Mouse (Mus musculus): ENCODE data around the gene Dnajc12. TPM values are rescaled to one million over a fixed set of nuclear protein-coding genes. Genes with fewer than 3 reads are reported as not detected.
A peak's percentile ranks its signal among the peaks of the same experiment; 100 is the strongest.
"Not testable (repeated sequence)": the region's sequence is repeated elsewhere in the genome, so short reads cannot be mapped to it uniquely, and the experiment has no call there.

The Dnajc12 gene
- polyA plus RNA-seq, 1 experiment from 2014 or later: 13.4 TPM

DNA sequence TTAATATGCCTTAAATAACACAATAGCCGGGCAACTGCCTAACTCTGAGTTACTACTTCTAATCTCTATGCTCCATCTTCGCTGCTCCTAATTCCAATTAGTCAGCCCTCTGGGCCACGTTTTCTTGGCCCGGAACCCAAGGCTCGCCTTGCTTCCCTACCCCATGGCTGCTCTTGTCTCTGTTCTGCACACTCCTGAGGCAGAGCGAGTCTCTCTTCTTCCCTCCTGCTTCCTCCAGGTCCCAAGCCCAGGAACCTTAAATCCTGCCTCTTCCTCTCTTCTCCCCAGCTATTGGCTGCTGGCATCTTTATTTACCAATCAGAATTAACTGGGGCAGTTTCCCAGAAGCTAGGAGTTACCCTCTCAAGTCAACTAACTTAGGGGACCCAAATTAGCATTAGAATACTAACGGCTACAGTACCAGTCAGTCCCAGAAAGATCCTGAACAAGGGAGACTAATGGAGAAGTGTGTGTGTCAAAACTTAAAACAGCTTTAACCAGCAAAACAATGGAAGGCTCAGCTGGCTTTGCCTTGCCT, 16.3 kb upstream of the Dnajc12 start:
- WGBS: 57% methylated on average over 7 of the region's 7 CpGs

DNA sequence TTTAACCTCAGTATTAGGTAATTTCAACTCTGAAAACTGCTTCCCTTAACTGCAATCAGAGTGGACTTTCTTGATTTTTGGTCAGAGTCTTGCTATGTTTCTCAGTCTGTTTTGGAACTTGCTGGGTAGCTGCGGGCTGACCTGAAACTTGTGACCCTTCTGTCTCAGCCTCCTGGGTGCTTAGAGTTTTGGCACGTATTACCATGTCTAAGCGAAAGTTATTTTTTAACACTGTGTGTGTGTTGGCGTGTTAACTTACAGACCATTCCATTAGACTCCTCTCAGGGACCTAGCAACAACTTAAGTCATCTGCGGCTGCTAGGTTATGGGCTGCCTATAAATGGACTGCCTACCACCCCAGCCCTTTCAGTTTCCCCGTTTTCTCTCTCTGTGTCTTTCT, 14.9 kb upstream of the Dnajc12 start:
- Histone ChIP-seq H3K9me3 (no peaks in the 10 kb centered on the region), H3K27me3 (ENCODE audit: insufficient read depth, poor library complexity, severe bottlenecking) (no peaks in the 10 kb centered on the region), H3K4me1 (replicated peaks) (0 out of 2 replicates have a peak, but pooled peaks cover 8% of the 10 kb centered on the region), H3K27ac (no peak overlapping the region), H3K36me3 (no peaks in the 10 kb centered on the region), H3K4me3 (no peak overlapping the region)
- no peak for DNase-seq (ENCODE audit: low spot score)
- 79% methylated on average over 6 of the region's 6 CpGs for WGBS

More for the DNA sequence above, 16.3 kb upstream of the Dnajc12 start:
- H3K4me3 ChIP-seq: 0 out of 2 replicates have a peak overlapping the region, but pooled peaks have one; percentile 9
- no peaks in the 10 kb centered on the region for H3K27me3 ChIP-seq (ENCODE audit: insufficient read depth, poor library complexity, severe bottlenecking)
- DNase-seq (ENCODE audit: low spot score): no peak
- H3K9me3 ChIP-seq: no peaks in the 10 kb centered on the region
- 0 out of 2 replicates have a peak, but pooled peaks cover 8% of the 10 kb centered on the region for H3K4me1 ChIP-seq (replicated peaks)
- no peaks in the 10 kb centered on the region for H3K36me3 ChIP-seq
- H3K27ac ChIP-seq: no peak overlapping the region

DNA sequence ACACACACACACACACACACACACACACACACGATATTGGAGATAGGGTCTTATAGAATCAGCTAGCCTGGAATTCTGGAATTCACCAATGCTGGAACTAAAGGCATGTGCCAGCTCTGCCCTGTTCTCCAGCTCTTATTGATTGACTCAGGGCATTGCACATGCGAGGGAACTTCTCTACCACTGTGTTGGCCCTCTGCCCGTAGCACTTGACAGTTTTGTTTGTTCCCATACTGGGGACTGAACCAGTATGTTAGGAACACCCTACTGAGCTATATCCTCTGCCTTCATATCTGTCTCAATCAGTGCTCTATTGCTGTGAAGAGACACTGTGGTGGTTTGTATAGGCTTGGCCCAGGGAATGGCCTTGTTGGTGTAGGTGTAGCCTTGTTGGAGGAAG, 14.2 kb upstream of the Dnajc12 start:
- H3K27me3 ChIP-seq (ENCODE audit: insufficient read depth, poor library complexity, severe bottlenecking): no peaks in the 10 kb centered on the region
- H3K27ac ChIP-seq: no peak overlapping the region
- WGBS: 90% methylated on average over 3 of the region's 3 CpGs
- H3K36me3 ChIP-seq: no peaks in the 10 kb centered on the region
- H3K9me3 ChIP-seq: no peaks in the 10 kb centered on the region
- no peak for DNase-seq (ENCODE audit: low spot score)
- 0 out of 2 replicates have a peak, but pooled peaks cover 8% of the 10 kb centered on the region for H3K4me1 ChIP-seq (replicated peaks)
- H3K4me3 ChIP-seq: no peak overlapping the region

DNA sequence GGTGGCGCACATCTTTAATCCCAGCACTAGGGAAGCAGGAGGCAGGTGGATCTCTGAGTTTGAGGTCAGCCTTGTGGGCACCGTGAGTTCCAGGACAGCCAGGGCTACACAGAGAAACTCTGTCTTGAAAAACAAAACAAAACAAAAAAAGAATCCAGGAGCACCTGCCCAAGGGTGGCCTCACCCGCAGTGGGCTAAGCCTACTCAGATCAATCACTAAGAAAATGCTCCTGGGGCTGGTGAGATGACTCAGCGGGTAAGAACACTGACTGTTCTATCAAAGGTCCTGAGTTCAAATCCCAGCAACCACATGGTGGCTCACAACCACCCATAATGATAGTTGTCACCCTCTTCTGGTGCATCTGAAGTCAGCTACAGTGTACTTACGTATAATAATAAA, 5.9 kb upstream of the Dnajc12 start:
- Histone ChIP-seq H3K36me3 (no peaks in the 10 kb centered on the region), H3K27ac (no peak overlapping the region), H3K9me3 (no peaks in the 10 kb centered on the region), H3K4me1 (replicated peaks) (peaks cover under 1% of the 10 kb centered on the region; the same call in 1 of the 2 replicates), H3K27me3 (ENCODE audit: insufficient read depth, poor library complexity, severe bottlenecking) (peaks cover 12% of the 10 kb centered on the region), H3K4me3 (no peak overlapping the region)
- 92% methylated on average over 5 of the region's 5 CpGs for WGBS
- no peak for DNase-seq (ENCODE audit: low spot score)

DNA sequence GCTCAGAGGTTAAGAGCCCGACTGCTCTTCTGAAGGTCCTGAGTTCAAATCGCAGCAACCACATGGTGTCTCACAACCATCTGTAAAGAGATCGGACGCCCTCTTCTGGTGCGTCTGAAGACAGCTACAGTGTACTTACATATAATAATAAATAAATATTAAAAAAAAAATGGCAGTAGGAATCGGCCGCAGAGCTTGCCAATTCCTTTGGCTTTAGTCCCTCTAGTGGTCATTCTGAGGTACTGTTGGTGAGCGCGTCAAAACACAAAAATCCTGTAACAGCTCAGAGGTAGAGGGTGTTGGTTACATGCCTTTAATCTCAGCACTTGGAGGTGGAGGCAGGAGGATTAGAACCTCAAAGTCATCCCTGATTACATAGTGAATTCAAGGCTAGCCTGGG, 4.8 kb upstream of the Dnajc12 start:
- H3K36me3 ChIP-seq: no peaks in the 10 kb centered on the region
- no peaks in the 10 kb centered on the region for H3K9me3 ChIP-seq
- peak; percentile 41 for DNase-seq (ENCODE audit: low spot score)
- H3K4me1 ChIP-seq (replicated peaks): peaks cover 8% of the 10 kb centered on the region
- H3K4me3 ChIP-seq: no peak overlapping the region
- H3K27me3 ChIP-seq (ENCODE audit: insufficient read depth, poor library complexity, severe bottlenecking): peaks cover 12% of the 10 kb centered on the region
- no peak overlapping the region for H3K27ac ChIP-seq
- WGBS: 24% methylated on average over 9 of the region's 9 CpGs

DNA sequence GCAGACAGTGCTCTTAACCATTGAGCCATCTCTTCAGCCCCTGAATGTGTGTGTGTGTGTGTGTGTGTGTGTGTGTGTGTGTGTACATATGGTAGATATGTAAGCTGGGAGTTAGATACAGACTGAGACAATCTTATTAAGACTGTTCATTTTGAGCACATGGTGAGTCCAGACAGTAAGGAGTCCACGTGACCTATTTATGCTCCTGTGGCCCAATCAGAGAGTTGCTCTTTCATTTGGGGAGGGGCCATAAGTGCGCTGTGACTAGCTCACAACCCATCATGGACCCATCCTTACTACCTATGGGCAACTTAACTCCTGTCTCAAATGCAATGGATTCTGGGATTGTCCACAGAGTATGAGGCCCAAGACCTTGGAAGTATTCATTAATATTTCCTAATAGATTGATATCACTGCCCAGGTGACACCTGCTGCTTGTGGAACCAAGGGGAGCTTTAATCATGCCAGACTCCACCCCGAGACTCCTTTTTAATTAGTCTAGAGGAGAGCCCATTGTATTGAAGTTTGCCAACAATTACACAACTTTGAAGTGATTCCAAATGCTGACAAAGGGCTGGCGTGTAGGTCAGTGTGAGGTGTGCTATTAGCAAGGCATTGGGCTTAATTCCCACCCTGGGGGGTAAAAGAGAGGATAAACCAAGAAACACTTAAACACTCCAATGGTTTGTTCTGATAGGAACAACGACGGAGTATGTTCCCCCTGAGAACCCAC, 3.1 kb upstream of the Dnajc12 start:
- Histone ChIP-seq H3K4me3 (no peak overlapping the region), H3K4me1 (replicated peaks) (peaks cover 8% of the 10 kb centered on the region), H3K9me3 (no peaks in the 10 kb centered on the region), H3K27me3 (ENCODE audit: insufficient read depth, poor library complexity, severe bottlenecking) (peaks cover 12% of the 10 kb centered on the region), H3K27ac (no peak overlapping the region), H3K36me3 (no peaks in the 10 kb centered on the region)
- WGBS: 77% methylated on average over 6 of the region's 6 CpGs
- no peak for DNase-seq (ENCODE audit: low spot score)

DNA sequence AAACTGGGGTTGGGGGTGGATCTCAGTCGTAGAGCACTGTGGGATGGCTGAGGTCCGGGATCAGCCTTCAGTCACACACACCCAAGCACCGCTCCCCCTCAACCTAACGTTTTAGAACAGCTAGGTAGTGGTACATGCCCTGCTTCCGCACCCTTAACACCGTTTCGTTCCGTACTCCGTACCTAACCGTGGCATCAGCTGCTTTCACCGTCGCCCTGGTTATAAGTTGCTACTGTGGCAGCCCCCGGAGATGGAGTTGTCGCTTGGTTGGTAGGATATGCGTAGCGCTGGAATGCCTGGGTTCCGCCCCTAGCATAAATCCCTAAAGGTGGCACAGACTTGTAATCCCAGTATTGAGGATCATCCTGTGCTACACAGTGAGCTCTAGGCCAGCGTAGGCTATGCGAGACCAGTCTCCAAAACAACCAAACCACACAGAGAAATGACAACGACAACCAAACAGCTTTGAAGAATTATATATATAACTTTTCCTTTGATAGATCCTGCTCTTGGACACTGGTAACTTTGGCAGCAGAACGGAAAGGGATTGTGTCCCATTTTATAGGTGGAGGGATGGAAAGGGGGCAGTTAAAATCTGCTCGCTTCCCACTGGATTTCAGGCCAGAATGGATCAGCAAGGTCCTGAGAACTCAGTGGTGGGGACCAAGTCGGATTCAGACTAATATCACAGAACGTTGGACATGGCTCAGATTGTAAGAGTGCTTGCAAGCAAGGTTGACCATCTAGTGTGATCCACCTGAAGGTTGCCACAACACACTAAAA, 554 bp upstream of the Dnajc12 start, which contains the start of gene Sirt1:
Sirt1 (minus strand) TSS at position 207 of the 783 bp plus-strand sequence.
- Histone ChIP-seq H3K27me3 (ENCODE audit: insufficient read depth, poor library complexity, severe bottlenecking) (peaks cover 12% of the 10 kb centered on the region), H3K27ac (peak within 1 kb of the TSS; percentile 78), H3K4me1 (replicated peaks) (peaks cover 8% of the 10 kb centered on the region), H3K4me3 (peak within 1 kb of the TSS; percentile 64), H3K36me3 (no peaks in the 10 kb centered on the region), H3K9me3 (no peaks in the 10 kb centered on the region)
- DNase-seq (ENCODE audit: low spot score): peak; percentile 15
- WGBS: 7% methylated on average over 24 of the region's 24 CpGs

DNA sequence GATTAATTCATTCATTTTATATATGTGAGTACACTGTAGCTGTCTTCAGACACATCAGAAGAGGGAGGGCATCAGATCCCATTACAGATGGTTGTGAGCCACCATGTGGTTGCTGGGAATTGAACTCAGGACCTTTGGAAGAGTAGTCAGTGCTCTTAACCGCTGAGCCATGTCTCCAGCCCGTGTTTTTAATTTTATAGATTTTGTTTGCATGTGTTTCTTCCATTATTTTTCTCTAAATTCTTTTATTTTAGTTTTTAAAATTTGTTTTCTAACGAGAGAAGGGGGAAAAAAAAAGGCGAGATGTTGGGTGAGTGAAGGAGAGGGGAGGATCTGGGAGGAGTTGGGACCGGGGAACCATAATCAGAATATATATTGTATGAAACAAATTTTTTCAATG, 3.7 kb downstream of the Dnajc12 start:
- H3K4me1 ChIP-seq (replicated peaks); DNase-seq (ENCODE audit: low spot score); H3K9me3 ChIP-seq; H3K27me3 ChIP-seq (ENCODE audit: insufficient read depth, poor library complexity, severe bottlenecking); H3K27ac ChIP-seq; H3K36me3 ChIP-seq: not testable (repeated sequence)
- H3K4me3 ChIP-seq: peak overlapping the region; percentile 59
- 30% methylated on average over 5 of the region's 5 CpGs for WGBS

DNA sequence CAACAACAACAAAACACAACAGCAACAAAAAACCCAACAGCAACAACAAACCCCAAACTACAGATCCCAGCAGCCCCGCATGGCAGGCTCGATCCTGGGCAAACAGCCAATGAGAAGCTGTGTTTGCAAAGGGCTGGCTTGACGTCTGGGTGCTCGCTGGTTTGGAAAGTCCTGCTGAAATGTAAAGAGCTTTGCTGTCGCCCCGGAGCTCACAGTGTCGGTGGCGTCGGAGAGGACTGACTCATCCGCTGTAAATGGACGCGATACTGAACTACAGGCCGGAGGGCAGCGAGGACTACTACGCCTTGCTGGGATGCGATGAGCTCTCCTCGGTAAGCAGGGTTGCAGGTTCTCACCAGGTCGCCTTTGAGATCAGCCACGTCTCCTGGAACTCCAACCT, 4.2 kb downstream of the Dnajc12 start:
- under 1% methylated on average over 19 of the region's 19 CpGs for WGBS
- DNase-seq (ENCODE audit: low spot score): peak; percentile 80
- Histone ChIP-seq H3K9me3 (no peaks in the 10 kb centered on the region), H3K4me1 (replicated peaks) (peaks cover 6% of the 10 kb centered on the region), H3K36me3 (no peaks in the 10 kb centered on the region), H3K4me3 (peak overlapping the region; percentile 59), H3K27me3 (ENCODE audit: insufficient read depth, poor library complexity, severe bottlenecking) (no peaks in the 10 kb centered on the region; the same call in 1 of the 2 replicates), H3K27ac (peak overlapping the region; percentile 77)

DNA sequence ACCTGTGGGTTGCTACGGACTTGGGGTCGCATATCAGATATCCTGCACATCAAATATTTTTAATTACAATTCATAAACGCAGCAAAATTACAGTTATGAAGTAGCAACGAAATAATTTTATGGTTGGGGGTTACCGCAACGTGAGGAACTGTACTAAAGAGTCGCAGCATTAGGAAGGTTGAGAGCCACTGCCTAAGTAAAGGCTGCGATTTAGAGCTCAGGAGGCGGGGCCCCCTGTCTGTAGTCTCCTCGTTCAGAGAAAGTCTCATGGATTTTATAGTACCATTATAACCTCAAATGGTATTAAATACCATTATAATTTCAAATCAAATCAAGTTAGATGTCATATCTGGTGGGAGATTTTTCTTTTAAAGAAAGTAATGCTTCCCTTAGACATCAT, 4.7 kb downstream of the Dnajc12 start:
- Histone ChIP-seq H3K27me3 (ENCODE audit: insufficient read depth, poor library complexity, severe bottlenecking) (no peaks in the 10 kb centered on the region), H3K4me3 (peak overlapping the region; percentile 59), H3K9me3 (no peaks in the 10 kb centered on the region), H3K36me3 (no peaks in the 10 kb centered on the region), H3K4me1 (replicated peaks) (peaks cover under 1% of the 10 kb centered on the region; the same call in 1 of the 2 replicates), H3K27ac (no peak overlapping the region)
- DNase-seq (ENCODE audit: low spot score): no peak
- WGBS: 5% methylated on average over 10 of the region's 10 CpGs

DNA sequence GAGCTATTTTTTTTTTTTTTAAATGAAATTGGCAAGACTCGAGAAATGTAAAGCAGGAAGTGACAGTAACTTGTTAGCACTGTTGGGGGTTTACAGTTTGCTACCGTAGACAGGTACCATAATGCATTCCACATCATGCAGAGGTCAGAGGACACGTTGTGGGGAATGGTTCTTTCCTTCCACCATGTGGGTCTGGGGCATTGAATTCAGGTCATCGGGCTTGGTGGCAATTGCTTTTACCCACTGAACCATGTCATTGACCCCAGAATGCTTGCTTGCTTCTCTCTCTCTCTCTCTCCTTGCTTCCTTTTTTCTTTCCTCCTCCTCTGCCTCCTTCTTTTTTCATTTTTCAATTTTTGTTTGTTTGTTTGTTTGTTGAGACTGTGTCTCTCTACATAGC, 6.7 kb downstream of the Dnajc12 start:
- DNase-seq (ENCODE audit: low spot score): no peak
- Histone ChIP-seq H3K9me3 (no peaks in the 10 kb centered on the region), H3K4me3 (no peak overlapping the region), H3K27ac (no peak overlapping the region), H3K4me1 (replicated peaks) (no peaks in the 10 kb centered on the region), H3K27me3 (ENCODE audit: insufficient read depth, poor library complexity, severe bottlenecking) (no peaks in the 10 kb centered on the region), H3K36me3 (no peaks in the 10 kb centered on the region)
- WGBS: 52% methylated on average over 4 of the region's 4 CpGs

DNA sequence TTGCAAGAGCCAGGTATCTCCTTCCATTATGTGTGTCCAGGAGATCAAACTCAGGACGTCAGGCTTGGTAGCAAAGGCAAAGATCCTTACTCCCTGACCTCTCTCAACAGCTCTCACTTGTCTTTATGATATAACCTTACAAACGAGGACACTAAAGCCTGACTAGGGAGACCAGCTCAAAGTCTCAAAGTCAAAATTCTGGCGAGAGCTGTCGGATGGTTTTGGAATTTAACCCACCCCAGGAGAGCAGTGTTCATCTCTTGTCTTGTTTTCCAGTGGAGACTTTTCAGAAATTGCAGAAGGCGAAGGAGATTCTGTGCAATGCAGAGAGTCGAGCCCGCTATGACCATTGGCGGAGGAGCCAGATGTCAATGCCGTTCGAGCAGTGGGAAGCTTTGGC, 14.7 kb downstream of the Dnajc12 start:
- 91% methylated on average over 10 of the region's 10 CpGs for WGBS
- Histone ChIP-seq H3K4me3 (no peak overlapping the region), H3K4me1 (replicated peaks) (no peaks in the 10 kb centered on the region), H3K36me3 (no peaks in the 10 kb centered on the region), H3K27ac (no peak overlapping the region), H3K9me3 (no peaks in the 10 kb centered on the region), H3K27me3 (ENCODE audit: insufficient read depth, poor library complexity, severe bottlenecking) (no peaks in the 10 kb centered on the region)
- no peak for DNase-seq (ENCODE audit: low spot score)
